Mouse (Mus musculus) layer of hippocampus, adult 2 months (tissue): ENCODE measurements at regions not wholly inside any gene's neighbourhood (a gene's known extent, or its start where the extent isn't known, plus 50 kb on each side); places are given as distances from the start of the nearest gene placed in this dataset.

Experiments used
- DNase-seq, 2 experiments: peaks; one replicate each; pipeline ENCODE4 v3.0.0; 2022; ENCODE audit warnings: low spot score in 2 of 2
- H3K27ac ChIP-seq: fragments of 200-600 bp; 2 replicates; pipeline ENCODE4 v1.8.1; 2022
- H3K4me3 ChIP-seq: fragments of 200-600 bp; 2 replicates; pipeline ENCODE4 v1.8.1; 2022; ENCODE audit warnings: mild to moderate bottlenecking
- CTCF ChIP-seq: fragments of 200-600 bp; conservative IDR thresholded peaks from 2 replicates; pipeline ENCODE4 v1.8.1; 2022; ENCODE audit warnings: antibody characterized with exemption, mild to moderate bottlenecking, moderate library complexity

DNA sequence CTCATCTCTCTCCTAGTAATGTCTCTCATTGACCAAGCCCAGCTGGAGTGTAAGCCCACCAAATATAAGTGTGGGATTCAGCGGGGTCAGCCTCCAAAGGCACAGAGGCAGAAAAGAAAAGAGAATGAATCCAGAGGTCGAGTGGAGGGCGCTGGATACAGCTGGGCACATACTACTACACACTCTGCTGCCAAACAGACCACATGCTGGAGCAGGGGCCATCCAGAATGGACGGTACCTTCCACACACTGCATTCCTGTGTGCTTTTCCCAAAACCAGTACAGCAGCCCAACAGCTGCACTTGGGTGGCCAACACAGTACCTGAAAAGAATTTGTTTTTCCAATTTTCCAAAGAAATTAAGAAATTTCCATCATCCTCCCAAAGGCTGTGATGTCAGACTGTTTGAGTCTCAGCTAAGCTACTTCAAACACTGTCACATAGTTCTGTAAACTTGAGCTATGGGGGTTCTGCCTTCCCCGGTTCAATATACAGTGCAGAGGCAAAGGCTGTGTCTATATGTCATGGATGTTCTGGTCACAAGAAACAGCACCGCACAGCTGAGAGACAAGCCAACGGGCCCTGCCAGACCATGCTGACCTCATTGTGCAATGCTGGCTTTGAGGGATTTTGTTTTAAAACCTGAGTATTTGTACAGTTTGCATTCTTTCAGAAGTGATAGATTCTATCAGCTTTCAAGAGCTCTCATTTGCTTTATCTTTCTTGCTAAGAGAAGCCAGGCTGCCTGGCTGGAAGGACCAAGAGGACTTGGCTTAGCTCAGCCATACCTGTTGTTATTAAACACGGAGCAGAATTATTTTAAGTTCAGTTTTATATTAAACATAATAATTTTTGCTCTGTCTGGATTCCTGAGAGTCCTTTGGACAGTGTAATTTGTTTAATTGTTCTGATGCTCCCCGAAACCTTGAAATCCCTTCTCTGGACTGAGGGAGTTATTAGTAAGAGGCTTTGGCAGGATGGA is 200.3 kb upstream of the Myocd start:
- DNase-seq, result no peak
- Histone ChIP-seq H3K4me3 (no peak overlapping the region), H3K27ac (no peak overlapping the region)
- no peak for TF ChIP-seq CTCF

DNA sequence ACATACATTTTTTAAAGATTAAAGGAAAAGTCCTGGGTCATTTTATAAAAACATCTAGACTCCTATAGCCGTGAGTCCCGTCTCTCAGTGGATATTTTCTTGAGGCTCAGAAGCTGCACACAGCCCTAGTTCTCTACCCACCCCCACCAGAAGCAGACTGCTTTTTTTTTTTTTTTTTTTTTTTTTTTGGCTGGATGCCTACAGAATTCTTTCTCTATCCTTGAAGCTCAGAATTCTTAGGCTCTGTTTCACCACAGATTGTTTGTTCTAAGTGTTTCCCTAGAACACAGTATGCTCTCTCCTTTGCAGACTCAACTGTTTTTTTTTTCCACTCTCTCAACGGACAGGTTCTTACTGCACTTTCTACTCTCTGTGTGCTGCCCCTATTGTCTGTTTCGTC is 191.3 kb upstream of the Myocd start:
- no peak for DNase-seq
- Histone ChIP-seq H3K27ac (no peak overlapping the region), H3K4me3 (no peak overlapping the region)
- no peak for TF ChIP-seq CTCF

DNA sequence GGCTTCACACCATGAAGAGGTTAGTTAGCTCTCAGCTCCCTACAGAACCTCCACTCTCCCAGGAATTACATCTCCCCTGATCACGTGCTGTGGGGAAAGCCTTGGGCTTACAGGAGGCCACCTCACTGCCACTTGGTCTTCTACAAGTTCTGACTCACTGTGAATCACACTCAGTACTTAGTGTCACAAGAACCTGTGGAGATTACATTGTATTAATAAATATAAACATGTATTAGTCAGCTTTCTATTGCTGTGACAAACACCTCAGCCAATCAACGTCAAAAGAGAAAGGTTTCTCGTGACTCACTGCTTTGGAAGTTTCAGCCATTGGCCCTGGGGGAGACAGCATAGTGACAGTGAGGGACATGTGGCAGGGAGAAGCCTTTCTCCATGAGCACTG is 178.6 kb upstream of the Myocd start:
- no peak for TF ChIP-seq CTCF
- Histone ChIP-seq H3K4me3 (no peak overlapping the region), H3K27ac (no peak overlapping the region)
- no peak for DNase-seq

DNA sequence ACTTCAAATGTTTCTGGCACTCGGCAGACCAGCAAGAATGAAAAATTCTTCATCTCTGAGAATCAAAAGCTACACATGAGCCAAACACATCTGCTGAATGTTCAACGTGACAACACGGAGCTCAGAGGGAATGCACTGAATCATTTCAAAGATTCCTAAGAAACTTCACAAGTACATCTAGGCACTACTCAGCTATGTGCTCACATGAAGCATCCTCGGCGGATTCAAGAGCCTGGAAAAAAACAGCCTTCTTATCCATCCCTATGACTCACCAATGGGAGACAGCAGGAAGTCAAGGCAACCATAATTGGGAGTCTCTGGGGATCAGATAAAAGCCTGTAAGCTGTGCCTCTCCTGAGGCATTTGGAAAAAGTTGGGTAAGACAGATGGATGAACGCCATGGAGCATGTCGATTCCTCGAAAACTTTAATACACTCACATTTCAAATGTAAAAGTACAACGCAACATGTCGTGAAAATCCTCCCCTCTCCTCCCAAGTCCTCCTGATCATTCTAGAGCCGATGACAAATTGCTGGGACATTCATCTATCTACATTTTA is 173.8 kb upstream of the Myocd start:
- Histone ChIP-seq H3K4me3 (no peak overlapping the region), H3K27ac (no peak overlapping the region)
- peak in 1 of 2 experiments; percentile 50 for DNase-seq
- no peak for TF ChIP-seq CTCF

DNA sequence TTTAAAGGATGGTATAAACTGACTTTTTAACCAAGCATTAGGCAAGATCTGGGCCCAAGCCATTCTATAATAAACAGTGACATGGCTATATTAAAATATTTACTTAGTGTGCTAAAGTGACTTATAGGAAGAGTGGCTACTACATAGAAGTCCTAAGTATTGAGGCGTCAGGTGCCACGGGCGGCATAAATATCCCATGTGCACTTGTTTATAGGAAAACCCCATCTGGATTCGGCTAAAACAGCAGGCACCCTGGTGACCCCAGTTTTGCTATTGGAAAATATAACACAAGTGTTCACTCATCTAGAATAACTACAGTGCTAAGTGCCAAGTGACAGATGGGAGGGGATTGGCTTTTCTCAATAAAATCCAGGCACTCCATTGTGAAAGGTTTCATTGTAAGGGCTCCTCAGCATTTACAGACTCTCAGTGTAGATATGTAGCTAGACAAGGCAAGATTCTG is 165.9 kb upstream of the Myocd start:
- no peak for TF ChIP-seq CTCF
- DNase-seq, result no peak
- Histone ChIP-seq H3K27ac (no peak overlapping the region), H3K4me3 (no peak overlapping the region)

DNA sequence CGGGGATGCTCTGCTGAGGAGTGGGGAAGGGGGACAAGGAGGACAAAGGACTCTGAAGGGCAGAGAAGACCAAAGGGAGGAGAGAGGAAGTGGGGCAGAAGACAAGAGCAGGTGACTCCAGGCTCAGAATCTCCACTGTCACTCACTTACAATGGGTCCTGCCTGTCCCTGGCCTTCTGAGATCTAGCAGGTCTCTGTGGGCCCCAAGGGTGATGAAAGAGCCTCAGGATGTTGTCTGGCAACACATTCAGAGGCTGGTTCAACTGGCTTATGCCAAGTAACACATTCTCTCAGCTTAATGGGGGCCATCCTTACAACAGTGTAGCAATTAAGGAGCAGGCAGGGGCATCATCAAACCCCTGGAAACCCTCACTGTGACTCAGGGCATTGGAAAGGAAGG is 152.1 kb upstream of the Myocd start:
- TF ChIP-seq CTCF, result no peak
- no peak for DNase-seq
- Histone ChIP-seq H3K27ac (no peak overlapping the region), H3K4me3 (no peak overlapping the region)

DNA sequence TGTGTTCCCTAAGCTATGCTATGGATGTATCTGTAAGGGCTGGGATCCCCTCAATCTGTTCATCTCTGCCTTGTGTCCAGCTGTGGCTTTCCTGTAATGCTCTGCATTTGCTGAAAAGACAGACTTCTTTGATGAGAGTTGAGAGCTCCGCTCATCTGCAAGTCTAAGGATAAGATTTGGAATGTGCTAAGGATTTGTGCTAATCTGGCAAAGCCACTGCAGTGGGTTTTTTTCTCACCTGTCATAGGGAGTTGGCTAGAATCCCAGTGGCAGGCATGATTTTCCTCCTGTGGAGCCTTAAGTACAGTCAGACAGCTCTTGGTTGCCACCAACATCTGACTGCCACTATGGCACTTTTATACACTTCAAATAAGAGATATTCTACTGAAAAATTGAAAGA is 138.8 kb upstream of the Myocd start:
- Histone ChIP-seq H3K4me3 (no peak overlapping the region), H3K27ac (no peak overlapping the region)
- no peak for TF ChIP-seq CTCF
- no peak for DNase-seq

DNA sequence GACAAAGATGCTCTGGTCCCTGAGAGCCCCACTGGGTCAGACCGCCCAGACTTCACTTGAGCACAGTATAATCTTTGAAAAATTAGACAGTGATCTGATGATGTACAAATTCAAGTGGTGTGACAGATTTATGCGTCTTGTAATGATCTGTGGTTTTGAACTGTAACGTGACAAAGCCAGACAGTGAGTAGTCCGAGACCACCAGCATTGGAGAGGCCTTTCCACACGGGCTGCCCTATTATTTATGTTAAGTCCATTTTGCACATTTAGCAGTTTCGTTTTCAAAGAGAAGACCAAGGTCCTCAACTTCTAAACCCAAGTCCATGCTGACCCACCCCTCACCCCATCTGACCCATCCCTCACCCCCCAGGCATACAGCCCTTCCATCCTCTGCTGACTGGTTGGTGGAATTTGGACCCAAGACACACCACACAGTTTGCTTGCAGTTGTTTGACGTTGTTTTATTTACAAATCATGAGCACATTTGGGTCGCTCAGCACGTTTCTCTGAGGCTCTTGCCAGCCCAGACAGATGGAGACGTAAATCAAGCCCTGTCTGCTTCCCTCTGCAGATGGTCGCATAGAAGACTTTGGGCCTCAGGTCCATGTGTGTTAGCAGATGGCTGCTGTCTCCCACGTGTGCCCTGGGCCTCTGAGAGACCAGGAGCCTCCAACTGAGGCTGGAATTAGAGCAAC is 132.8 kb upstream of the Myocd start:
- TF ChIP-seq CTCF, result no peak
- peak in 1 of 2 experiments; percentile 6 for DNase-seq
- H3K27ac ChIP-seq, result no peak overlapping the region
- H3K4me3 ChIP-seq, result no peak overlapping the region

DNA sequence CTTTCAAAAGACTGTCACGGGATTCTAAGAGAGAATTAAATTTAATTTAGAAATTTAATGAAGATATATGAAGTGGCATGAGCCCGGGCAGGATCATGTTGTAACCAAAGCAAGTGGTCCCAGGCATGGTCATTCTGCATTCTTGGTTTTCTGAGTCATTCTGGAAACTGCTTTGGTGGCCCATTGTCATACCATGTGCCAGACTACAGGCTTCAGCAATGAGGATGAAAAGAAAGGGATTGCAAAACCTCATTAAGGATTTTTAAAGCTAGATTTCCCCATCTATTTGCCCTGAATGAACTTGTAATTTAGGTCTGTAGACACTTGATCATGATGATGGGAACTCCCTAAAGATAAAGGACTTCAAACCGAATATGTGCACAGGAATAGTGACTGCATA is 119.4 kb upstream of the Myocd start:
- no peak for TF ChIP-seq CTCF
- Histone ChIP-seq H3K27ac (no peak overlapping the region), H3K4me3 (no peak overlapping the region)
- no peak for DNase-seq

DNA sequence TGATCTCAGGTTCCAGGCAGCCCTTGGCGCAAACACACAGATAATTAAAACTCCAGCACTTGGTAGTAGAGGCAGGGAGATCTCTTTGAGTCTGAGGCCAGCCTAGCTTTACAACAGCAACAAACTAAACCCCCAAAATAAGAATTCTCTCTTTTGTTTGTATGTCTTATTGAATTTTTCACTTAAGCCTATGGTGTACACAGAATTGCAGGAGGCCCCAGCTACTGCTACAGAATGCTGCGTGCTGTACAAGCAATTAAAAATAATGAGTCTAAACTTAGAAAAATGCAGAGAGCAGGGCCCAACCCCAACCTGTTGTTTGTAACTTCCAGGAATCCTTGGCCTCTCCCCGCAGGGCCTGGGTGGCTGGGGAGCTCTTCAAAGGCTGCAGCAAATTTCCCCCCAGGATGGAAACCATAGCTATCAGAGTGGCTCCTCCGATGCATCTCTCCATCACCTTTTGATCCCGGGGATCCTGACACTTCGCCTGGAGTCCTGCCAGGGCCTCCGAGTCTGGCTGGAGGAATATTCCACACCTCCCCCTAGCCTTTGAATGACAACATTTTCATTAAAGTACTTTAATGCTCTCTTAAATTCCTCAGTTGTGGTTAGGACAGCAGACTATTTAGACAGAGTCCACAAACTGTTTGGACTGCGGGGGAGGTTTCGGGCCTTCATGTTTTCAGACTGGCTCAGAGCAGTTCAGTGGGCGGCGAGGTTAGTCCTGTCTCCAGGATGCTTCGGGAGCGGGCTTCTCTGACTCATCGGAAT is 116.7 kb upstream of the Myocd start:
- Histone ChIP-seq H3K27ac (no peak overlapping the region), H3K4me3 (no peak overlapping the region)
- no peak for DNase-seq
- no peak for TF ChIP-seq CTCF

DNA sequence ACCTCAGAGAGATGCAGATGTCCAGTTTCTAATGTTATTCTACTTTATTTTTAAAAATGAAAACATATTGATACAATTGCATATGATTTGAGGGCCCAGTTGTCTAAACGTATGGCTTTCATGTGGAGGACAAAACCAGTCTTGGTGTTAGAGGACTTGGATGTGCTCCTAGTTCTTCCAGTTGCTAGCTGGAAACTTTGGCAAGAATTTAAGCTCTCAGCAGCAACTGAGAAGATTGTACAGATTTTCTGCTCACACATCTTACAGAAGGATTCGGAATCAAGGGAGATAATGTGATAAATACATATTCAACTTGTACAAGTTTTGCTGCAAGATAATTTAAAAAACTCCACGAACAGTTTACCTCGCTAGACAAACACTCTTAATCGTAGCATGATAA is 105.6 kb upstream of the Myocd start:
- TF ChIP-seq CTCF, result no peak
- H3K27ac ChIP-seq, result no peak overlapping the region
- H3K4me3 ChIP-seq, result no peak overlapping the region
- DNase-seq, result peak in 1 of 2 experiments; percentile 7

DNA sequence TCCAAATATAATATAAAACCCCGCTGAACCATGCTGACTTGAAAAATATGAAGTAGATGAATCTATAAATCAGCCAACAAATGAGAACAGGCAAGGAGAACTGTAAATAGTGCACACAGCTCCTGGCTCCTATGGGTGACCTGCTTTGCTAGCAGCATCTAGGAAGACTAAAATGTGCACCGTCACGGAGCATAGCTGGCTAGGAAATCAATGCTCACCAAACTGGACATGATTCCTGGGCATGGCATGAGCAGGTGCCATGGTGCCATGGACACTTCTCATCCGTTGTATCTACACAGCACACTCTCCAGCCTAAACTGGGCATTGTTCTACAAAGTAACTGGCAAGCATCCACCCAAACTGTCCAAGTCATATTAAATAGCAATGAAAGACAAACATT is 103.3 kb upstream of the Myocd start:
- no peak for TF ChIP-seq CTCF
- Histone ChIP-seq H3K4me3 (no peak overlapping the region), H3K27ac (no peak overlapping the region)
- no peak for DNase-seq

DNA sequence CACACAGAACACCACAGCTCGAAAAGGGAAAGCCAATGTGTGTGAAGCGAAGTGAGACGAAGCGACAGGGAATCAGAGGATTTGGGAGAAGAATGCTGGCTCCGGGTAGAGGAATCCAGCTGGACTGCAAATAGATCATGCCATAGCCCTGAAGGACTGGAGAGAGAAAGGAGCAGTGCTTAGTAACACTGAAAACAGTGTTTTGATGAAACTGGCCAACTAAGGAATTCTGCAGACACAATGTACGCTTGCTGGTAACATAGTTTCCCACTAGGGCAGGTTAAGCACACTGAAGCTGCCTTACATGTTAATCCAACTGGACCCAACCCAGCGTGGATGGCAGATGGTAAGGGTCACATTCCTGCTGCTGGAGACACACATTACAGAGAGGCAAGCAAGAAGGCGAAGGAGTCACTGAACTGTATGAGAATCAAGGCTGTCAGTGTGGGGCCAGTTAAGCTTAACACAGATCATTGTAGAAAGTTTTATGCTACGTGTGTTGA is 102.6 kb upstream of the Myocd start:
- no peak for DNase-seq
- Histone ChIP-seq H3K4me3 (no peak overlapping the region), H3K27ac (no peak overlapping the region)
- no peak for TF ChIP-seq CTCF
